Comparison of ENCODE assay signal across 15 mouse cellular contexts in the genomic region with DNA sequence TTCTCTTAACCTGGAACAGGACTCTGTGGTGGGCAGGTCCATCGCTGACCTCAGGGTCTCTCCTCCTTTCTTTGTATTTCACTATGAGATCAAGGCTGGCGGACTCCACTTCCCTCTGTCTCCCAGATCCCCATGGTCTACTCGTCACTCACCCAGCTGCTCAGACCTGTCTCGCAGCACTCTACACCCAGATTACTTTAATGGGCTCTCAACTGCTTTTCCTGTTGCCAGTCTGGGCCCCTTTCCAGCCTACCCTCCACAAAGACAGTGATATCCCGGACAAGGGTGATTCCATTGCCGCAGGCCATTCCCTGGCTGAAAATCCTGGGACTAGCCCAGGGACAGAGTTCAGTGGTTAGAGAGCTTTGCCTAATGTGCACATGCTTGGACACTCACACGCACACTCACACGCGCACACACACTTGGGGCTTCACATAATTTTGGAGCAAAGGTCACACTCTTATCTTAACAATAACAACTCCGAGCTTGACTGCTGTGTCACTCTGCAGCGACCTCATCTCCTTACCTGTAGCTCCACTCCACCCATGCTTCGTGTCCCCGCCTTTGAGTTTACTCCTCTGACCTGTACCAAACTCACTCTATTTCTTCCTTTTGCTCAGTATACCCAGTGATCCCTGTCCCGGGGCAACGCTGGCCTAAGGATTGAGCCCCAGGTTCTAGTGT.
A peak's percentile ranks its signal among the peaks of the same experiment; 100 is the strongest.
DNase-seq lines count a peak whose midpoint lies in the region; ATAC-seq and TF ChIP-seq lines count a peak whose summit lies in the region.
"Had no signal": no experiment of that assay in that cellular context is flagged by ENCODE, and none has a peak within 500 bp of the region (broad histone marks: within the 10 kb centered on the region; RNA-seq: fewer than 3 reads in every experiment).

No protein-coding gene starts in this region.

- H3K36me3 ChIP-seq in heart, embryonic 14.5 days (ENCODE audit: control insufficient read depth, insufficient read depth, low read length): no peaks in the 10 kb centered on the region
- H3K36me3 ChIP-seq in intestine, embryonic 16.5 days (ENCODE audit: control insufficient read depth, insufficient read depth, low read length): no peaks in the 10 kb centered on the region
- no peaks in the 10 kb centered on the region for H3K36me3 ChIP-seq in stomach, postnatal 0 days (ENCODE audit: control insufficient read depth, insufficient read depth, low read length)
- H3K36me3 ChIP-seq: G1E; liver, embryonic 13.5 days had no signal

- H3K9ac ChIP-seq in heart, embryonic 14.5 days (ENCODE audit: low read length): no peak overlapping the region
- no peak overlapping the region for H3K9ac ChIP-seq in intestine, embryonic 16.5 days (ENCODE audit: low read depth, low read length)
- no peak overlapping the region for H3K9ac ChIP-seq in stomach, postnatal 0 days (ENCODE audit: low read length)
- H3K9ac ChIP-seq: liver, embryonic 13.5 days had no signal

- H3K27me3 ChIP-seq in heart, embryonic 14.5 days (ENCODE audit: control insufficient read depth, insufficient read depth, low read length): no peaks in the 10 kb centered on the region
- no peaks in the 10 kb centered on the region for H3K27me3 ChIP-seq in intestine, embryonic 16.5 days (replicated peaks; ENCODE audit: control insufficient read depth, insufficient read depth, low read length)
- no peaks in the 10 kb centered on the region for H3K27me3 ChIP-seq in stomach, postnatal 0 days (ENCODE audit: control insufficient read depth, insufficient read depth, low read length)
- H3K27me3 ChIP-seq: liver, embryonic 13.5 days had no signal

- peaks cover 21 to 41% of the 10 kb centered on the region in 2 experiments for H3K4me1 ChIP-seq in heart, embryonic 14.5 days (ENCODE audit: control insufficient read depth in 2 of 2, insufficient read depth in 2 of 2, low read length in 2 of 2)
- H3K4me1 ChIP-seq in intestine, embryonic 16.5 days (ENCODE audit: control insufficient read depth, insufficient read depth, low read length): 0 out of 2 replicates have a peak, but pooled peaks cover 6% of the 10 kb centered on the region
- H3K4me1 ChIP-seq in stomach, postnatal 0 days (replicated peaks; ENCODE audit: control insufficient read depth, insufficient read depth): no peaks in the 10 kb centered on the region
- H3K4me1 ChIP-seq: liver, embryonic 13.5 days had no signal

- WGBS in heart, embryonic 14.5 days: 34% methylated on average over 15 of the region's 15 CpGs
- WGBS in intestine, embryonic 16.5 days: 66% methylated on average over 15 of the region's 15 CpGs
- WGBS in stomach, postnatal 0 days: 68% methylated on average over 15 of the region's 15 CpGs

- no peaks in the 10 kb centered on the region for H3K9me3 ChIP-seq in heart, embryonic 14.5 days (ENCODE audit: control insufficient read depth, low read length)
- H3K9me3 ChIP-seq in intestine, embryonic 16.5 days (ENCODE audit: control insufficient read depth, low read length): no peaks in the 10 kb centered on the region
- H3K9me3 ChIP-seq in stomach, postnatal 0 days (ENCODE audit: control insufficient read depth, low read length): no peaks in the 10 kb centered on the region
- H3K9me3 ChIP-seq: liver, embryonic 13.5 days had no signal

- ATAC-seq in heart, embryonic 14.5 days (ENCODE audit: insufficient number of reproducible peaks, insufficient read depth, low FRiP score, low read depth): peak; percentile 82
- peak; percentile 96 for ATAC-seq in intestine, embryonic 16.5 days
- peak; percentile 86 for ATAC-seq in stomach, postnatal 0 days (ENCODE audit: low FRiP score, low TSS enrichment)
- no peak for ATAC-seq in megakaryocyte-erythroid progenitor cell, adult 5-6 weeks (replicated peaks; ENCODE audit: low FRiP score, low TSS enrichment, poor library complexity, severe bottlenecking)
- ATAC-seq: hindbrain, postnatal 0 days had no signal

- no peak overlapping the region for H3K4me3 ChIP-seq in heart, embryonic 14.5 days (ENCODE audit: control insufficient read depth in 1 of 2, insufficient read depth in 1 of 2, low read depth in 1 of 2, low read length in 2 of 2)
- no peak overlapping the region for H3K4me3 ChIP-seq in intestine, embryonic 16.5 days (ENCODE audit: low read length)
- H3K4me3 ChIP-seq in stomach, postnatal 0 days (ENCODE audit: low read depth, low read length): no peak overlapping the region
- H3K4me3 ChIP-seq: liver, embryonic 13.5 days had no signal

- H3K4me2 ChIP-seq in heart, embryonic 14.5 days (ENCODE audit: low read length): peak overlapping the region; percentile 34
- peak overlapping the region; percentile 6; the same call in 1 of the 2 replicates for H3K4me2 ChIP-seq in intestine, embryonic 16.5 days (ENCODE audit: low read depth, low read length)
- no peak overlapping the region for H3K4me2 ChIP-seq in stomach, postnatal 0 days (replicated peaks; ENCODE audit: low read depth)
- H3K4me2 ChIP-seq: liver, embryonic 13.5 days had no signal

- peak overlapping the region; percentile 68 to 69 for H3K27ac ChIP-seq in heart, embryonic 14.5 days (replicated peaks in 1 of 2; ENCODE audit: control insufficient read depth in 1 of 2, insufficient read depth in 1 of 2, low read depth in 2 of 2, low read length in 2 of 2)
- H3K27ac ChIP-seq in intestine, embryonic 16.5 days (ENCODE audit: low read length): peak overlapping the region; percentile 77
- no peak overlapping the region for H3K27ac ChIP-seq in stomach, postnatal 0 days (replicated peaks)
- H3K27ac ChIP-seq: hindbrain, postnatal 0 days; kidney, postnatal 0 days; liver, embryonic 13.5 days had no signal

- TF ChIP-seq EP300 in stomach, postnatal 0 days (optimal IDR thresholded peaks at IDR 0.05): no peak

- peak; percentile 33 to 47 for DNase-seq in lung, adult 18-20 months
- DNase-seq in lung, postnatal 10 days: no peak
- DNase-seq in stomach, postnatal 0 days (ENCODE audit: low spot score): no peak
- no peak for DNase-seq in left cerebral cortex, postnatal 10 days (ENCODE audit: extremely low spot score in 1 of 2, low spot score in 2 of 2)
- DNase-seq: adrenal gland, postnatal 14 days; cerebellum, postnatal 25 days; liver, embryonic 13.5 days; right cerebral cortex, adult 18-20 months; thymus, adult 2 months had no signal

- no peak for TF ChIP-seq CTCF in stomach, postnatal 0 days (IDR thresholded peaks at IDR 0.05; ENCODE audit: low read depth)

- intact Hi-C loops in left cerebral cortex, postnatal 10 days (cut with DNase I): no loop called here

Comparison
In these comparisons a context has a peak if more than half of its experiments do, and no peak if none do; other contexts are left out.
1. DNase-seq: peak in lung, adult 18-20 months (2 of 2); none in lung, postnatal 10 days (single experiment), stomach, postnatal 0 days (single experiment) and left cerebral cortex, postnatal 10 days (0 of 2).